Mouse (Mus musculus) heart, postnatal 0 days (tissue): ENCODE data around the gene Timm22.

Experiments
- CTCF ChIP-seq: IDR thresholded peaks from 2 replicates; pipeline ENCODE4 v1.5.1; 2016; ENCODE audit warnings: antibody characterized with exemption, control low read depth, low read depth
- EP300 ChIP-seq: IDR thresholded peaks from 2 replicates; pipeline ENCODE4 v1.6.1; 2016; ENCODE audit warnings: antibody characterized with exemption, low read depth

- TF ChIP-seq EP300 (no peak), CTCF (no peak)
Observed at GRCm38 (mm10) chr11:76398312-76398797, 8.4 kb upstream of the Timm22 start.
